Mouse (Mus musculus): ENCODE data around the gene Sgip1. TPM values are rescaled to one million over a fixed set of nuclear protein-coding genes. Genes with fewer than 3 reads are reported as not detected.

Gene Sgip1
- total RNA-seq, 2 experiments from 2014 or later = 9.2 to 10.4 TPM

- no peak for ATAC-seq (replicated peaks; ENCODE audit: poor library complexity, severe bottlenecking)
Observed at GRCm38 (mm10) chr4:102833726-102834125, 92.6 kb downstream of the Sgip1 start.

GRCm38 (mm10) chr4:102834710-102835109 is 93.6 kb downstream of the Sgip1 start:
- no peak for ATAC-seq (replicated peaks; ENCODE audit: poor library complexity, severe bottlenecking)

- ATAC-seq (replicated peaks; ENCODE audit: poor library complexity, severe bottlenecking) = no peak
Observed at GRCm38 (mm10) chr4:102840062-102840798, 99.1 kb downstream of the Sgip1 start.

DNA sequence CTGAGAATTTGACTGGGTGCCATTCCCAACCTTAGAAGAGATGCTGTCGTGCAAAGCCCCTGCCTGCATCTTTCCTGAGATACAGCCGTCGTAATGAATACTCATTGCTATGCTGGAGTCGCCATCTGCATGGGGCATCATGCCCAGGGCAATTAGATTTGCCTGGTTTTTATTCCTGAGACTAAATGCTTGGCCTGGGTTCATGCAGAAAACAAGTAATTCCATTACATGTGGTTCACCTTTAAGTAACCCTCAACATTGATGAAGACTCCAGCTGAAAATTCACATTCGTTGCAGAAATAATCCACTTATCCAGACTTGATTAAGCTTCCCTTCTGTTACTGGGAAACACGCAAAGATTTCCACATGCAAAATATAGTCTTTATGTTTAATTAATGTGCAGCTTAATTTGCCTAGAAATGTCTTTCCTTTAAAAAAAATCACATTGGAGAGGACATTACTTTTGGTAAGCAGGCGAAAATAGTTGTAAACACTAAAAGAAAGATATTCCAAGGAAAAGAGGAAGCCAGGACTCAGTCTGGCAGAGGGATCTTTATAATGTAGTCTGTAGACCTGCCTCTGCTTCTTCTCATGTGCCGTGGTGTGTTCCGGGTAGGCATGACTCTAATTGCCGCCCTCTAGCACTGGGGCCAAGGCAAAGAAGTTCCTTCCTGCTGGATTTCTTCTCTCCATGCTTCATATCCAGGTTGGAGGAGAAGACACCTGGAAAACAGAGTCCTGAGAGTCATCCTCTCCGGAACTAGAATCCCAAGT is 100.0 kb downstream of the Sgip1 start:
- ATAC-seq (replicated peaks; ENCODE audit: poor library complexity, severe bottlenecking) = no peak

DNA sequence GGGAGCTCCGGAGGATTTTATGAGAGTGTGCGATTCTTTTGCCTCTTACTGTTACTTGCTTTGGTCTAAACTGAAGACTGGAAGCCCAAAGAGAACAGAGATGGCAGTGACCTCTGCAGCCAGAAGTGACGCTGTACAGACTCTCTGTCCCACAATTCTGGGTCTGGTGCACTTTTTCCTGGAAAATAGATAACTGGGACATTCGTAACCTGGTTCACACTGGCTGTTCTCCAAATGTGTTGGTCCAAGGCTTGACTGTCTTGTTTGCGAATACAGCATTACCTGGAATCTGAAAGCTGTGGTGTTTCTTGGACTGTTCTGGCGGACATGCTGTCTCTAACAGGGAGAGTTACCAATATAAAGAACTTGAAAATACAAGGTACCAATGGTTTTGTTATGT is 109.4 kb downstream of the Sgip1 start:
- ATAC-seq (replicated peaks; ENCODE audit: poor library complexity, severe bottlenecking) = no peak

DNA sequence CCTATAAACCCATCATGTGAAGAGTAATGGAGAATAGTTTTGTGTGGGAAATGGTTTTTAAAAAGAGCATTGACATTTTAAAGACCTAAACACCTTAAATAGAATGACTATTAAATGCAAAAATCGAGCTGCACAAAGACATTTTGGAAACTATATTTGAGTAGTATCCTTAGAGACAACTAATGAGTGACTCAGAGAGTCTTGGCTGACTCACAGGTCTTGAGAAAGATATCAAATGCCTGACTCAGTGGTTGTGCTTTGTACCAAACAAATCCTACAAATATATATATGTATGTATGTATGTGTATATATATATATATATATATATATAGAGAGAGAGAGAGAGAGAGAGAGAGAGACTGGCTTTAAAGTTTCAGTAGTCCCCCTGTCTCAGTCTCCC is 110.1 kb downstream of the Sgip1 start:
- ATAC-seq (replicated peaks; ENCODE audit: poor library complexity, severe bottlenecking) = no peak

- no peak for ATAC-seq (replicated peaks; ENCODE audit: poor library complexity, severe bottlenecking)
Observed at GRCm38 (mm10) chr4:102852290-102852689, 111.2 kb downstream of the Sgip1 start.

DNA sequence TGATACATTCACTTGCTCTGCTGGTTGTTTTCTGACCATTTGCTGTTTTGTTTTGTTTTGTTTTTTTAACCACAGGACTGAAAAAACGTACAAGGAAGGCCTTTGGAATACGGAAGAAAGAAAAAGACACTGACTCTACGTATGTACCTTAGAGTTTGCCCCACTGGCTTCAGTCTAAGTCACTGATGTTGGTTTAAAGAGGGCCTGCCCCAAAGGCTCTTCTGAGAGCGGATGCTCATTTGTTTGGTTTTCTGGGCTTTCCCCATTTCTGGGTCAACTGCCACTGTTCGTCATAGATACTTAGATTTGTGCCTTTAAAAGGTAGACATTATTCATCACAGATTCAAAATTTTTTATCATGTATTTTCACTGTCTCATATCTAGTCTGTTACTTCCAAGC is 111.7 kb downstream of the Sgip1 start:
- no peak for ATAC-seq (replicated peaks; ENCODE audit: poor library complexity, severe bottlenecking)

- no peak for ATAC-seq (replicated peaks; ENCODE audit: poor library complexity, severe bottlenecking)
Observed at GRCm38 (mm10) chr4:102853330-102854022, 112.4 kb downstream of the Sgip1 start.

GRCm38 (mm10) chr4:102854928-102855892 is 114.1 kb downstream of the Sgip1 start:
- no peak for ATAC-seq (replicated peaks; ENCODE audit: poor library complexity, severe bottlenecking)

- ATAC-seq (replicated peaks; ENCODE audit: poor library complexity, severe bottlenecking) = no peak
Observed at GRCm38 (mm10) chr4:102856086-102856485, 115.0 kb downstream of the Sgip1 start.

DNA sequence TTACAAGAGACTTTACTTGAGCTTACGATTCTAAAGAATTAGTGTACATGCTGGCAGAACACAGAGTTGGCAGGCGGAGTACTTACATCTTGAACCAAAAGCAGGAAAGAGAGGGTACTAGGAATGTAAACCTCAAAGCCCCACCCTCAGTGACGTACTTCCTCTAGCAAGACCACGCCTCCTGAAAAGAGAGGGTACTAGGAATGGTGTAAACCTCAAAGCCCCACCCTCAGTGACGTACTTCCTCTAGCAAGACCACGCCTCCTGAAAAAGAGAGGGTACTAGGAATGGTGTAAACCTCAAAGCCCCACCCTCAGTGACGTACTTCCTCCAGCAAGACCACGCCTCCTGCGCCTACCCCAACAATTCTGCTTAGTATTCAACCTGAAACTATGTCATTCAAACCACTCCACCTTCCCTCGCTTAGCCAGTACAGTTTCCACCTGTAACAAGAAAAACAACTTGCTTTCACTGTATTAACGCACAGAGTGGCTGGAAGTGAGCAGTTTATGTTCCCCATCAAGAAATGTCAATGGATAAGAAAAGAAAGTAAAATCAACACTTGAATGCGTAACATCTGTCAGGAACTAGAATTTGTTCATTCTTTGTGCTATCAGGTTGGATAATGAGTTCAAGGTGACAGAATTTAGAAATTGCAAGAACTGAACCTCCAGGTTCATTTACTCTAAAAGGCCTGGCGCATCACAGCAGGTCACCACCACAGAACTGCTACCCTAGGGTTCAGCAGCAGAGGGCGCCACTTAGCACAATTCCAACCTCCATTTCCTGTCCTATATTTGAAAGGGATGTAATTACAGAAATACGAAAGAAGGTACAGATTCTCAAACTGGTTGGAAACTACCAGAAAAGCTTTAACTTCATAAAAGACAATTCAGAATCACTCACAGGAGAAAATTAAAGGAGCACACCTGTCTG is 118.4 kb downstream of the Sgip1 start:
- peak; percentile 97 for ATAC-seq (replicated peaks; ENCODE audit: poor library complexity, severe bottlenecking)

DNA sequence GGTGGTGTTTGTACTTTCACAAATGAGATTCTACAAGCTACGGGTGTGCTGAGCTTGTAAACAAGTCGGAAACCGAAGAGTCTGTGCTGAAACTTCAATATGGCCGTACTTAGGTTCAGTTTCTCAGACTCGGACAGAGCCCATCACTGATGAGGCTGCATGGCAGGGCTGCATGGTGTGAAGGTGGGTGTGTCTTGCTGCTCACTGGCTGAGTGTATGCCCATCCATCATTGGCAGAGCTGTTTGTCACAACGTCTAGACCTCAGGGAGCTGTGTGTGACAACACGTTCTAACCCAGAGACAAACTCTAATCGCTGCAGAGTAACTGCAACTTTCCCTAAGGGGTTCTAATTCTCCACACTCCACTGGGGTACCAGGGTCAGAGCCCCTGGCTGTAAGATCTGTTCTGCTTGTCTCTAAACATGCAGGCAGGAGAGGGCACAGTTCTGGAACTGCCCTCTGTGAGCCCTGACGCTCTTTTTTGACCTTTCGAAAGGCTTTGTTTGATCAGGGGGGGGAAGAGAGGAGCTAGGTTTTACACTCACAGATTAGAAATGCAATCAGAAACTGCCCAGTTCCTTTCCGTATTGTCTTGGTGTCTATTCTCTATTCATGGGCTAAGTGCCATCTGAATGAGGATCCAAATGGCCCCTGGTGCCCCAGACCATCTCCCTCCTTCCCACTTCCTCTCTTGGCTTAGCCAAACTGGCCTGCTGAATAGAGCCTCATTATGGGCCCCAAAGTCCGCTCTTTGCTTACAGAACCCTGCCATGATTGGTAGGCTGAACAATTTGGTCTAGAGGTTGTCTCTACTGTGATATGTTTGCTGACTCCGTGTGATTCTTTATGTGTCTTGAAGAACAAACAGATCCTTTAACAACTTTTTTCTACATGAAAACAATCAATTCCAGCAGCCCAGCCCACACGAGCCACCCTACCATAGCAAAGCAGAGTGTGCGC is 121.9 kb downstream of the Sgip1 start:
- ATAC-seq (replicated peaks; ENCODE audit: poor library complexity, severe bottlenecking) = 0 out of 2 replicates have a peak, but pooled peaks have one; percentile 10

- peak; percentile 85 for ATAC-seq (replicated peaks; ENCODE audit: poor library complexity, severe bottlenecking)
Observed at GRCm38 (mm10) chr4:102866531-102866930, 125.4 kb downstream of the Sgip1 start.

GRCm38 (mm10) chr4:102871274-102871673 is 130.2 kb downstream of the Sgip1 start:
- ATAC-seq (replicated peaks; ENCODE audit: poor library complexity, severe bottlenecking) = no peak

DNA sequence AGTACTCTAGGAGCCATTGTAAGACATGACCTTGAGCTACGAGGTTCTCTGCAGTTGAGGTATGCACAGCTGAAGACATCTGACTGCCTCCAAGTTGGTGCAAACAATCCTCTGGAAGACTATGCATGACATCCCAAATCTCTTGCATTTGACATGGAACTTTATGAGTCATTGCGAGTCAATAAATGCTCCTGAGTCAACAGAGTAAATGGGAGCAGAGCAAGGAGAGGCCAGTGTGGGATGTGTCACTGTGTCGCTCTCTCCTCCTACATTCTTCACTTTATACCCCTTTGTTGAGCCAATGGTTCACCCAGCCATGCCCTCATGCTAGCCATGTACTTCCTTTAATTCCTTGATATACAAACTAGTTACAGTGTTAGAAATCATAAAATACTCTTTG is 142.0 kb downstream of the Sgip1 start:
- ATAC-seq (replicated peaks; ENCODE audit: poor library complexity, severe bottlenecking) = no peak

DNA sequence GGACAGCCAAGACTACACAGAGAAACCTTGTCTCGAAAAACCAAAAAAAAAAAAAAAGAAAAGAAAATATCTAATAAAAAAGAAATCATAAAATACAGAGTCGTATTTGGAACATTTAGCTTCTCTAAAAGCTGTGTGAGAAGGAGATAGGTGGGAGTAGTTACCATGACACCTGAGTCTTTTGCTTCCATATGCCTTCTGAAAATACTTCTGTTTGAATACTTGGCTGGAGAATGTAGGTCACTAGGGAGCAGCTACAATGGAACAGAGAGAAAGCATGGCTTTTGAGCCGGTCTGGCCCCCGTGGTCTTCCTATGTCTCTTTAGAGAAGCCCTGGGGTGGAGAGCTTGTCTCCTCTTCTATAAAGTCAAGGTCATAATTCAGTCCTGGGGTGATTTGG is 143.1 kb downstream of the Sgip1 start:
- no peak for ATAC-seq (replicated peaks; ENCODE audit: poor library complexity, severe bottlenecking)

DNA sequence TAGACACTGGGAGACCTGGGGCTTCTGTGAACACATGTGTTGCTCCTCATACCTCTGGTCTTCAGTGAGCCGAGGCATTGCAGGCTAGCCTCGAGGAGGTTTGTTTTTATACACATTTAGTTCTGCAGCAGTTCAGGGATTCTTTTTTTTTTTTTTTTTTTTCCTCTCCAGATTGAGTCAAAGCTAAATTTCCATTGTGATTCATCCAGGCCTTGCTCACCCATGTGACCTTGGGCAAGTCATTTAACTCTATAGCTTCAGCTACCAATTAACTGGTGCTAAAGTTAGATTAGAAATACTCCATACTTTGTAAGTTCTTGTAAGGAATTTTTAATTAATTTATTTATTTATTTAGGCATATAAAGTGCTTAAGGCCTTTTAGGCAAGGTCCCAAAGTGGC is 145.4 kb downstream of the Sgip1 start:
- no peak for ATAC-seq (replicated peaks; ENCODE audit: poor library complexity, severe bottlenecking)

All from granulocyte monocyte progenitor cell, adult 5-6 weeks (primary cell).